9 mouse cellular contexts compared by ENCODE assay signal in the genomic region with DNA sequence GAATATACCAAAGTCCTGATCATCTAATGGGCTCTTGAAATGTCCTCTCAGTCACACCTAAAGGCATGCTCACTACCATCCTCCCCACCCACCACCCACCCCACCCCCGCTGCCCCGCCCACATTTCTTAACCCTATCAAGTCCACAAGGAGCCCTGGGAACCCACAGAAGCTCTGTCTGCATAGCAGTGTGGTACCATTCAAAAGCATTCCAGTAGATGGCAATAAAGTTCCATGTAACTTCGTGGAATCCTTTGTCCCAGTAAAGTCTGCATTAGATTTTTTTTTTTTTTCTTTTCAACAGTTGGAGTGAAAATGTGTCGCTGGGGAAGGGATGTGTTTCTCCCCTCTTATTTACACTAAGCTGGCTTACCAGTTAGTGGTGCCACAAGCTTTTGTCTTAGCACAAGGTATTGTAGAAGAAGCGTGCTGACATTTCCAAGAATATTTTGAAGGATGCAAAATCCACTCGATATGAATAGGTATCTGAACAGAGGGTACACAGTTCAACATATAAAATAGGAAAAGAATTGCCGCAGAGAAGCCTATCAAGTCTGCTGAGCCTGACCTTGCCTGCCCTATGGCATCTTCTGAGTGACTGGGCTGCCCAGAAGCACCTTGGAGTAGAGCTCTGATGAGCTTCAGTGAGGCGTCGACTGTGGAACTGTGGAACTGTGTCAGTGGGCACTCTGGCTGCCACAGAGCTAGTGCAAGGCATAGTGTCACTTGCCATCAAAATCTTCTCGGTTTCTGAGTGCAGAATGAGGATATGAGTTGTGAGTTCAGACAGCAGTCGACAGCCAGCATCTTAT.
A peak's percentile ranks its signal among the peaks of the same experiment; 100 is the strongest.
DNase-seq lines count a peak whose midpoint lies in the region; ATAC-seq lines count a peak whose summit lies in the region.
"Had no signal": no experiment of that assay in that cellular context is flagged by ENCODE, and none has a peak within 500 bp of the region (broad histone marks: within the 10 kb centered on the region; RNA-seq: fewer than 3 reads in every experiment).

No protein-coding gene starts in this region.

- peaks cover 11% of the 10 kb centered on the region; the same call in 1 of the 2 replicates for H3K4me1 ChIP-seq in hindbrain, embryonic 14.5 days (replicated peaks; ENCODE audit: control insufficient read depth, insufficient read depth, low read length)
- H3K4me1 ChIP-seq: embryonic facial prominence, embryonic 15.5 days had no signal

- H3K4me3 ChIP-seq in hindbrain, embryonic 14.5 days (replicated peaks; ENCODE audit: low read length) = no peak overlapping the region
- H3K4me3 ChIP-seq: embryonic facial prominence, embryonic 15.5 days had no signal

- DNase-seq in adrenal gland, postnatal 14 days = peak; percentile 8
- no peak for DNase-seq in adrenal gland, adult 8-10 months
- DNase-seq in lung, postnatal 36 days = peak; percentile 14
- no peak for DNase-seq in lung, postnatal 4 days
- peak; percentile 92 for DNase-seq in hindbrain, embryonic 14.5 days (ENCODE audit: low spot score)
- DNase-seq in mesoderm, embryonic 11.5 days (ENCODE audit: low read depth, low spot score) = peak; percentile 54
- no peak for DNase-seq in gastrocnemius, postnatal 25 days
- DNase-seq in thymus, adult 18-20 months = no peak

- 18% methylated on average over 11 of the region's 11 CpGs for WGBS in hindbrain, embryonic 14.5 days

- no peaks in the 10 kb centered on the region for H3K36me3 ChIP-seq in hindbrain, embryonic 14.5 days (replicated peaks; ENCODE audit: control insufficient read depth, insufficient read depth)
- H3K36me3 ChIP-seq: embryonic facial prominence, embryonic 15.5 days had no signal

- no peak overlapping the region; the same call in 1 of the 2 replicates for H3K27ac ChIP-seq in hindbrain, embryonic 14.5 days
- H3K27ac ChIP-seq: embryonic facial prominence, embryonic 15.5 days had no signal

- peak overlapping the region; percentile 43 for H3K9ac ChIP-seq in hindbrain, embryonic 14.5 days
- H3K9ac ChIP-seq: embryonic facial prominence, embryonic 15.5 days had no signal

- peak; percentile 92 for ATAC-seq in hindbrain, embryonic 14.5 days (ENCODE audit: low FRiP score)

- H3K9me3 ChIP-seq in hindbrain, embryonic 14.5 days (ENCODE audit: control insufficient read depth, low read length) = no peaks in the 10 kb centered on the region
- H3K9me3 ChIP-seq: embryonic facial prominence, embryonic 15.5 days had no signal

- H3K27me3 ChIP-seq in hindbrain, embryonic 14.5 days (ENCODE audit: control insufficient read depth, insufficient read depth, low read length) = no peaks in the 10 kb centered on the region
- H3K27me3 ChIP-seq: embryonic facial prominence, embryonic 15.5 days had no signal

- H3K4me2 ChIP-seq in hindbrain, embryonic 14.5 days (replicated peaks) = peak overlapping the region; percentile 37
- H3K4me2 ChIP-seq: embryonic facial prominence, embryonic 15.5 days had no signal

Comparison
In these comparisons a context has a peak if more than half of its experiments do, and no peak if none do; other contexts are left out.
1. DNase-seq: peak in adrenal gland, postnatal 14 days (single experiment), lung, postnatal 36 days (single experiment), hindbrain, embryonic 14.5 days (single experiment) and mesoderm, embryonic 11.5 days (single experiment); none in adrenal gland, adult 8-10 months (single experiment), lung, postnatal 4 days (0 of 2), gastrocnemius, postnatal 25 days (single experiment) and thymus, adult 18-20 months (0 of 2).